Mouse (Mus musculus) midbrain, postnatal 0 days (tissue): ENCODE measurements at regions not wholly inside any gene's neighbourhood (a gene's known extent, or its start where the extent isn't known, plus 50 kb on each side); places are given as distances from the start of the nearest gene placed in this dataset.

Experiments used
- ATAC-seq: fragments of 200-750 bp; cut with Nextera tagmentation; 2 replicates; pipeline ENCODE4 v1.8.0; 2017; ENCODE audit warnings: moderate number of reproducible peaks, mild to moderate bottlenecking, moderate TSS enrichment, moderate library complexity; ENCODE audit not compliant: low FRiP score
- DNase-seq: peaks from one replicate; pipeline ENCODE4 v3.0.0-alpha.2; 2015; ENCODE audit warnings: low spot score
- H3K27ac ChIP-seq: fragments of 300-500 bp; sonication (generic); 2 replicates; pipeline ENCODE4 v1.5.1; 2014; ENCODE audit warnings: low read depth, mild to moderate bottlenecking, low read length, mixed read lengths
- H3K27me3 ChIP-seq: fragments of 300-500 bp; sonication (generic); 2 replicates; pipeline ENCODE4 v1.6.1; 2014; ENCODE audit warnings: low read length, control low read depth, mixed read lengths; ENCODE audit not compliant: insufficient read depth
- H3K36me3 ChIP-seq: fragments of 300-500 bp; sonication (generic); 2 replicates; pipeline ENCODE4 v1.6.1; 2014; ENCODE audit warnings: low read length, control low read depth, mixed read lengths; ENCODE audit not compliant: insufficient read depth
- H3K4me1 ChIP-seq: fragments of 300-500 bp; sonication (generic); 2 replicates; pipeline ENCODE4 v1.6.1; 2014; ENCODE audit warnings: mild to moderate bottlenecking, control low read depth, antibody characterized with exemption, low read length, mixed read lengths; ENCODE audit not compliant: insufficient read depth
- H3K4me2 ChIP-seq: fragments of 300-500 bp; sonication (generic); 2 replicates; pipeline ENCODE4 v1.6.1; 2014; ENCODE audit warnings: low read depth, mild to moderate bottlenecking, low read length, mixed read lengths; ENCODE audit not compliant: poor library complexity, severe bottlenecking
- H3K4me3 ChIP-seq: fragments of 300-500 bp; sonication (generic); 2 replicates; pipeline ENCODE4 v1.5.1; 2014; ENCODE audit warnings: low read depth, mild to moderate bottlenecking, low read length, moderate library complexity
- H3K9ac ChIP-seq: fragments of 300-500 bp; sonication (generic); replicated peaks from 2 replicates; pipeline ENCODE4 v1.6.1; 2014; ENCODE audit warnings: mild to moderate bottlenecking, low read length, moderate library complexity, mixed read lengths; ENCODE audit not compliant: poor library complexity, severe bottlenecking
- H3K9me3 ChIP-seq: fragments of 300-500 bp; sonication (generic); 2 replicates; pipeline ENCODE4 v1.6.1; 2016; ENCODE audit warnings: low read length, control low read depth
- CTCF ChIP-seq: IDR thresholded peaks from 2 replicates; pipeline ENCODE4 v1.5.1; 2016; ENCODE audit warnings: antibody characterized with exemption, mild to moderate bottlenecking
- WGBS: fragments of 180-500 bp; shearing (Covaris S2); extraction: QIAGEN DNeasy Blood & Tissue Kit; methylation state at CpG from one replicate; pipeline ENCODE4 v1.1.7; 2014; 5-methylcytosine and 5-hydroxymethylcytosine counted together

GRCm38 (mm10) chr19:57558420-57558967, 52.3 kb upstream of the Atrnl1 start:
- DNase-seq (no peak), ATAC-seq (peak; percentile 47; the same call in 1 of the 2 replicates)
- H3K4me3 ChIP-seq: no peak overlapping the region
- no peaks in the 10 kb centered on the region for H3K9me3 ChIP-seq
- H3K4me1 ChIP-seq: no peaks in the 10 kb centered on the region
- WGBS: 26% methylated on average over 19 of the region's 19 CpGs
- TF ChIP-seq CTCF: no peak
- no peak overlapping the region for H3K4me2 ChIP-seq
- H3K36me3 ChIP-seq: no peaks in the 10 kb centered on the region
- H3K27ac ChIP-seq: no peak overlapping the region
- H3K9ac ChIP-seq: no peak overlapping the region
- no peaks in the 10 kb centered on the region for H3K27me3 ChIP-seq

GRCm38 (mm10) chr19:57560757-57561156, 50.1 kb upstream of the Atrnl1 start:
- H3K27me3 ChIP-seq: no peaks in the 10 kb centered on the region
- no peak overlapping the region for H3K4me3 ChIP-seq
- H3K9ac ChIP-seq: no peak overlapping the region
- DNase-seq (no peak), ATAC-seq (no peak)
- no peak overlapping the region for H3K4me2 ChIP-seq
- H3K9me3 ChIP-seq: no peaks in the 10 kb centered on the region
- WGBS: 38% methylated on average over 3 of the region's 3 CpGs
- no peak for TF ChIP-seq CTCF
- H3K27ac ChIP-seq: no peak overlapping the region
- no peaks in the 10 kb centered on the region for H3K4me1 ChIP-seq
- H3K36me3 ChIP-seq: no peaks in the 10 kb centered on the region
